Mouse (Mus musculus) heart, adult 18-20 months (tissue): Measurements from ENCODE around the gene Obp2b. TPM values are rescaled to one million over a fixed set of nuclear protein-coding genes. Genes with fewer than 3 reads are reported as not detected.
"Not testable (repeated sequence)": the region's sequence is repeated elsewhere in the genome, so short reads cannot be mapped to it uniquely, and the experiment has no call there.

ENCODE experiments used
- DNase-seq, 2 experiments: peaks; one replicate each; pipeline ENCODE4 v3.0.0; 2021 to 2022; ENCODE audit warnings: mixed read lengths in 1 of 2
- long read RNA-seq, 2 experiments: library from polyadenylated mRNA; stranded (forward); transcript quantifications; one replicate each; pipeline ENCODE4 v2.0.0; 2021
- total RNA-seq, 2 experiments: library from RNA; stranded (reverse); gene quantifications; 2 replicates each; pipeline ENCODE4 v1.2.3; 2021

Obp2b gene
- not detected for total RNA-seq
- long read RNA-seq, experiment 1 = 0 reads
- long read RNA-seq, experiment 2 = 0 reads

DNA sequence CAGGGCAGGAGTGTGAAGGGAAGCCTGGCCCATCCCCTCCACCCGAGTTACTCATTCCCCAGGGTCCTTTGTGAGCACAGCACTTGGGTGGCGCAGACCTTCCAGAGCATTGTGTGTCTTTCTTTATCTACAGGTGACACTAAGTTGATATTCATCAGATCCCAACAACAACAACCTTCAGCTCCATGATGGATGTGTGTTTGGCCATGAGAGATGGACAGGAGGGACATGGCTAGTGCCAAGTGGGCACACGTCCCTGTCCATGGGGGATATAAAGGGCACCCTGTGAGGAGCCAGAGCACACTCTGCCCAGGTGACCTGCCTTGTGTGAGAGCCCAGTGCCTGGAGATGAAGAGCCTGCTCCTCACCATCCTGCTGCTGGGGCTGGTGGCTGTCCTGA, at the start of gene Obp2b:
TSS of gene Obp2b (plus strand) at position 301 of the 400 bp plus-strand sequence.
- DNase-seq = not testable (repeated sequence)

DNA sequence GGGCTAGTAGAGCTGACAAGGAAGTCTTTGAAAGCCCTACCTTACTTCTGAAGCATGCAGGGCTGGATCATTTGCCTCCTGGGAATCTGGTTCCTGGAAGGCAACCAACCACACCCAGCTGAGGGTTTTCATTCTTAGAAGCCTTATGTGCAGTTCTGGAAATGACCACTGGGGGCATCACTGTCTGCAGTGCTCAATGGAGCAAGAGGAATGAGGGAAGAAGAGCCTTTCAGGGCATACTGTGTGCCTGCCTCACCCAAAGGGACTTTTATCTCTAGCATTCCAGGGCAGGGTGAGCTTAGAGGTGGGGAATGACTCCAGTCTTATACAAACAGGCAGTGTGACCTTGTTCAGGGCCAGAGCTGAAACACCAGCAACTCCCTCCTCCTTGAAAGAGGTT, 42.2 kb upstream of the Obp2b start:
- DNase-seq = peak; percentile 57 to 85

DNA sequence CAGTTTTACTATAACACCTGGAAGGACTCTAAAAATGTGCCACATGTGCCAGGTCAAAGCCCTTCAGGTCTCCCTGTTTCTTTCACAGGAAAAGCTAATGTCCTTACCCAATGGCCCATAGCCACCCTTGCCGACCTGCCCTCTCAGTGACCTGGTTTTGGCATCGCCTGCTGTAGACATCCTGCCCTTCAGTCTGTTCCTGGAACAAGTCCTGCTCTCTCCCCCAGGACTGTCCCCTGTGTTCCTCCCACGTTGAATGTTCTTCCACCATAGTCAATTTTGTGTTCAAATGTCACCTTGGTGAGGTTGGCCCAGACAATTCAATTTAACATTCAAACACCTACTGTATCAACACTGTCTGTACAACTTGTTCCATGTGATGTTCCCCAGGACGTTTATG, 39.9 kb upstream of the Obp2b start:
- DNase-seq = no peak

DNA sequence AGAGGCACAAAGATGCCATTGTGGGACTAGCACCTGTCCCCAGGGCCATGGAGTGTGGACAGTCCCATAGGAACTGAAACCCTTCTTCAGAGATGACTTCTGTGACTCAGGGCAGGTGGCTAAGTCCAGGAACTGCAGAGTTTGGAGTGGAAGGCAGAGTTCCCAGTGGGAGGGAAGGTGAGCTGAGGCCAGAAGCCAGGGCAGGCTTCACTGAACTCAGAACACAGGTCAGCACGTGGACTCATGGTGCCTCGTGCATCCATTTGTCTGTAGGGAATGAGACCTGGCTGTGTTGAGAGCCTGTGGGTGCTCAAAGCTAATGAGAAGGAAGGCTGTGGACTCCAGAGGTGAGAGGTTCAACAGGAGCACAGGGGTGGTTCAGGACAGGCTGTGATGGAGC, 38.1 kb upstream of the Obp2b start:
- DNase-seq = no peak

DNA sequence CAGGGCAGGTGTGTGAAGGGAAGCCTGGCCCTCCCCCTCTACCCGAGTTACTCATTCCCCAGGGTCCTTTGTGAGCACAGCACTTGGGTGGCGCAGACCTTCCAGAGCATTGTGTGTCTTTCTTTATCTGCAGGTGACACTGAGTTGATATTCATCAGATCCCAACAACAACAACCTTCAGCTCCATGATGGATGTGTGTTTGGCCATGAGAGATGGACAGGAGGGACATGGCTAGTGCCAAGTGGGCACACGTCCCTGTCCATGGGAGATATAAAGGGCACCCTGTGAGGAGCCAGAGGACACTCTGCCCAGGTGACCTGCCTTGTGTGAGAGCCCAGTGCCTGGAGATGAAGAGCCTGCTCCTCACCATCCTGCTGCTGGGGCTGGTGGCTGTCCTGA, 37.1 kb upstream of the Obp2b start, which contains the start of gene Obp2a:
TSS of gene Obp2a (plus strand) at position 301 of the 400 bp plus-strand sequence.
- not testable (repeated sequence) for DNase-seq

DNA sequence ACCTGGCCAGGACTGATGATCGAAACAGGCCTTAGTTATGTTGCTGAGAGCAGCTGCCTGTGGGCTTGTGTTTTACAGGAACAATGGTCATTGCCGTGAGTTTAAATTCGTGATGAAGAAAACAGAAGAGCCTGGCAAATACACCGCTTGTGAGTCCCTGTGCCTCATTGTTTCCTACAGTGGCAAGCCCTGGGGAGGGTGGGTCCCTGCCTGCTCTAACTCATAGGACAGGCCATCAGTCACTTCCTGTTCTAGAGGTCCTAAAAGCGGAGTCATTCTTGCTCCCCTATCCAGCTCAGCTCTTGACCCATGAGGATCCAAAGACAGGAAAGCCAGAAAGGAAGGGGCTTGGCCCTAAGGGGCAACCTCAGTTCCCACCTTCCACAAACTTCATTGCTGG, 35.8 kb upstream of the Obp2b start:
- DNase-seq = peak in 1 of 2 experiments; percentile 12

DNA sequence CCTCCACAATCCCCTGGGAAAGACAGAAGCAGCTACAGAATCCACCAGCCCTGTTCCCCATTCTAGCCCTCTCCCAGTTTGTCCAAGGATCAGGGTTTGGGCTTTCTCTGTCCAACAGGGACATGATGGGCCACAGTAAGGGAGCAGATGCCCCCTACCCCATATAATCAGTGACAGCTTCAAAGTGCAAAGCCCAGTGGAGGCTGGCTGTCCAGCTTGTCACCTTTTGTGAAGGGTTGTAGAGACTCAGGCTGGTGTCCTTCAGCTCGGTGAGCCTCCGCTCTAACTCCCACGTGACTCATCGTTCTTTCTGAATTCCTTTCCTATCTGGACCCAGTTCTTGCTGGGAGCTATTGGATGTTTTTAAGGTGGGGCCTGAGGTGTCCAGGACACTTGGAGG, 33.1 kb upstream of the Obp2b start:
- DNase-seq = no peak

DNA sequence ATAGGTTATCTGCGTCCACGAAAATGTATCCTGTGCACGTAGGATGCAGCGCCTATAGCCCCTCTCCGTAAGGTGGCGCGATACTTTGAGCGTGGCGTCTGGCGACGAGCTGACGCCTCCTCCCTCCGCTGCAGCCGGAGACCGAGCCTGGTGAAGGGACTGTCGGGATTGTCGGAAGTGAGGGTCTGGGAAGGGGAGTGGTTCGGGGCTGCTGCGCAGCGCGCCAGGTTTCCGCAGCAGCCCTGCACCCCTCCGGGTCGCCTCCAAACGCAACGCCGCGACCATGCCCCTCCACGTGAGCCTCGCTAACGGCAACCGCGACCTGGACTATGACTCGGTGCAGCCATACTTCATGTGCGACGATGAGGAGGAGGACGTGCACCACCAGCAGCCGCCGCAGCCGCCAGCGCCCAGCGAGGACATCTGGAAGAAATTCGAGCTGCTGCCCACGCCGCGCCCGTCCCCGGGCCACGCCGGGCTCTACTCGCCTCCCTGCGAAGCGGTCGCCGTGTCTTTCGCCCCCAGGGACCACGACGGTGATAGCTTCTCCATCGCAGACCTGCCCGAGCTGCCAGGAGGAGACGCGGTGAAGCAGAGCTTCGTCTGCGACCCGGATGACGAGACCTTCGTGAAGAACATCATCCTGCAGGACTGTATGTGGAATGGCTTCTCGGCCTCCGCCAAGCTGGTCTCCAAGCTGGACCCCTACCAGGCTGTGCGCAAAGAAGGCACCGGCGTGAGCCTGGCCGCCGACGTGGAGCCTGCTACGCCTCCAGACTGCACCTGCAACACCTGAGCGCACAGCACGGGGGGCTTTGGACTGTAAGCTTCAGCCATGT, 29.9 kb upstream of the Obp2b start, which contains the start of gene Bmyc:
TSS of gene Bmyc (plus strand) at position 97 of the 839 bp plus-strand sequence.
- peak; percentile 83 to 86 for DNase-seq

DNA sequence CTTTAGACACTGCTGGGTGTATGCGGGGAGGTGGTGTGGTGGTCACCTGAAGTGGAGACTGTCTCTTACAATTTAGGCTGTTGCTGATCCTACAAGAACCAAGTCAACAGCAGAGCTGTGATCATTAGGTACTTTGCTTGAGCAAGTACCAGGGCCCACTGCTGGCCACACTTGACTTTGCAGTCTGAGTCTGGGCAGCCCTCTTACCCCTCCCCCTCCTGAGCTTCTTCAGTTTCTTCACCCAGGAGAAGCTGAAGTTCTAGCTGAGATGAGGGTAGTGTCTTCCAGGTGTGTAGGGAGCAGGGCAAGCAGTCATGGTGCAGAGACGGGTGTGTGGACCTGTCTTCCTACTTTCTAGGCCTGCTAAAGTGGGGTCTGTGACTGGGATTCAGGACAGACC, 28.7 kb upstream of the Obp2b start:
- peak in 1 of 2 experiments; percentile 12 for DNase-seq

DNA sequence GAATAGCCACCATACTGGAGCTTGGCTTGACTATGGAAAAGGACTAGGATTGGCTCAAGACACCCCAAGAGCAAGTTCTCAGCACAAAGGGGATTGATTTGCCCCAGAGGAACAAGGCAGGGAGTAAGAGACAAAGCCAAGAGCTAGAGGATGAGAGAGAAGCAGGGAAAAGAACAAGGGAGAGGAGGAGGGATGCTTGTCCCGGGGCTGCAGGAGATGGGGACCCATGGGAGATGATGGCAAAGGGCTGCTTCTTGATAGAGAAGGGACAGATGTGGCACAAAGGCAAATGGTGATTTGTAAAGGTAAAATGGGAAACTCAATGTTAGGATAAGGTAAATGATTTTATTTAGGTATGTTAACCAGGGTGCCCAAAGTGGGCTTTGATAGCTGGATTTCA, 27.8 kb upstream of the Obp2b start:
- DNase-seq = not testable (repeated sequence)

DNA sequence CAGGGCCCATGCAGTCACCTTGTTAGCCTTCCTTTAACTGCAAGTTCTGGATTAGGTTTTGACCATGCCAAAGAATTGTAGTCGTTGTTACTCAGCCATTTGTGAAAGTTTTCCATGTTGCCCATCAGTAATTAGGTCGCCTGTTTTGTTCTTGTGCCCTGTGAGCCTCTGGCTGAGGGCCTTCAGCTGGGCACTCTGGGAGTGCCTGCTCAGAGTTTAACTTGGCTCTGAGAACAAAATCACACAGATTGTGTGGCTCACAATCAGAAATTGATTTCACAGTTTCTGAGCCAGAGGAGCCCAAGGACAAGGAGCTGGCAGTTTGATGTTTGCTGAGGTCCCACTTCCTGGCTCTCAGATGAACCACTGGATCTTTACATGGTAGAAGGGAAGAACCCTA, 27.0 kb upstream of the Obp2b start:
- DNase-seq = not testable (repeated sequence)

DNA sequence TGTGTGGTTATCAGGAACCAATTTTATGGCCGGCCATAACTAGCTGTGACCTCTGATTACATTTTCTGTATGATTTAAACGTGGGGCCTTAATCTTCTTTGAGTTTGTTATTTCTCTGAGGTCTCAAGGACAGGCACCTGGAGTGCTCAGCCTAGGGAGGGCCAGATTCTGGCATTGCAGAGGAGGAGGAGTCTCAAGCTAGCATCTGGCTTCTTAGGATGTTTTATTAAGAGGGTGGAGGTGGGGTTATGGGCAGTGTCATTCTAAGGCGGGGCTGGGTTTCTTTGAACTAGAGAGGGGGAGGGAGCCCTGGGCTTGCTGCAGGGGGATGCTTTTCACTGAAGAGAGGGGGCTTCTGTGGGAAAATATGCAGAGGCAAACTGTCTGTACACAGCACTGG, 25.2 kb upstream of the Obp2b start:
- DNase-seq = not testable (repeated sequence)

DNA sequence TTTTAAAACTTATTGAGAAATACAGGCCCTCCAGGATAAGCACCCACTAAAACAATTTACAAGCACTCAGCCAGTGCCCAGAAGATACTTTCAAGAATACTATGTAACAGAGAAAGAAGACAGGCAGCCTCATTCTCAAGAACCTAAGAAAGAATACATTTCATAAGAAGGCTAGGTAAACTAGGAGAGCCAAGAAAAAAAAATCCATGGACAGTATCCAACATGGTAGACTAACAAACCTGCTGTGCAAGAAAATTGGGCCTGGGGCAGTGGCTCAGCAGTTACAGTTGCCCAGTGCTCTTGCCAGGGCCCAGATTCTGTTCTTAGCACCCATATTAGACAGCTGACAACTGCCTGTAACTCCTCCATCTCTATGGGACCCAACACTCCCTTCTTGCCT, 19.6 kb upstream of the Obp2b start:
- no peak for DNase-seq

DNA sequence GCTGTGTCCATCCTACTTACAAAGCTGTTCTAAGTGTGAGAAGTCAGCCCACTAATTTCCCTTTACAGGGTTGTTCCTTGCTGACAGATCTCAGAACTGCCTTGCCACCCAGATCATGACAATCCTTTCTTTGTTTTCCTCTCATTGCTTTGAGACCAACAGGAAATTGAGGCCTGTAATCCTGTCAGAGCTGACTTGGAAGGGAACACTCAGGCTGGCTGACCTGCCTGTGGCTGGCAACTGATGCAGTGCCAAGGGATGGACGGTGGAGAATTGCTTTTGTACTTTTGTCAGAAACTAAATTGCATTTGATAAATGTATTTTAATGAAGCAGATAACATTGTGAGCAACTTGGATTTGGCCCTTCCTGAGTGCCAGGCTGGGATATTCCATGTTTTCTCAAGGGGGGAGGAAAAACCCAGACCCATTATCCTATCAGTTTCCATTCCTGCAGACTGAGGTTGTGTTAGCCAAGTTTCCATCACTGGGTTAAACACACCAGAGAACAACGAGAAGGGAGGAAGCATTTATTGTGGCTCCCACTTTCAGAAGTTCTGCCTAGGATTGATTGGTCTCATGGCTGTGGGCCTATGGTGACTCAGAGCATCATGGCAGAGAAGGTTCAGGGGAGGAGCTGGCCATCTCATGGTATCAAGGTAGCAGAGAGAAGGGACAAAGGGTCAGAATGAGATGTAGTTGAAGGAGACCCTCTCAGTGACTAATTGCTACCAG, 3.4 kb upstream of the Obp2b start:
- no peak for DNase-seq

DNA sequence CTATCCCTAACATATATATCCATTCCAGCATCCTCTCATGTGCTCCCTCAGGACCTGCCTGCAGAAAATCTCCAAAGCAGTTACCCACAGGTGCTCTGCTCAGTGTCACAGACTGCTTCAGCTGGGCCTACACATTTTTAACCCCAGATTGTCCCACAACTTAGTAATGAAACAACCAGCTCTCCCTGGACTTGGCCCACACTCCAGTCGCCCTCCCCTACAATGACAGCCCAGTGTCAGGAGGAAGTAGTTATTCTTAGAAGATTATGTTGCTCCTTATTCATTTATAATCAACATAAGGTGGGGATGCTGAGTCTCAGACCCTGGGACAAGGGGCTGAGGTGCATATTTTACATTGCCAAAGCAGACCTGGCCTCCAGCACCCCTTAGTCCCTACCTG, 4.9 kb downstream of the Obp2b start:
- DNase-seq = no peak

DNA sequence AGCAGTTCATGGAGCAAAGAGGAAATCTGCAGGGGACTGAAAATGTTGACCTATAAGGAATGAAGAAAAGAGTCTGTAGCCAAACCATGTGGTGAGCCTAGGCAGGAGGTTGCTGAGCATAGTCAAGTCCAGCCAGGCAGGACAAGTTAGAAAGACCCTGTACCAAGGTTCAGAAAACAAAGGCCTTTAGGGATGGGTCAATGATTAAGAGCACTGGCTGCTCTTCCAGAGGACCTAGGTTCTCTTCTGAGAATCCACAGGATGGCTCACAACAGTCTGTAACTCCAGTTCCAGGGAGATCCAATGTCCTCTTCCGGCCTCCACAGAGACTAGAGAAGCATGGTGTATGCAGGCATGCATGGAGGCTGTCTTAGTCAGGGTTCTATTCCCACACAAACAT, 17.4 kb downstream of the Obp2b start:
- no peak for DNase-seq

DNA sequence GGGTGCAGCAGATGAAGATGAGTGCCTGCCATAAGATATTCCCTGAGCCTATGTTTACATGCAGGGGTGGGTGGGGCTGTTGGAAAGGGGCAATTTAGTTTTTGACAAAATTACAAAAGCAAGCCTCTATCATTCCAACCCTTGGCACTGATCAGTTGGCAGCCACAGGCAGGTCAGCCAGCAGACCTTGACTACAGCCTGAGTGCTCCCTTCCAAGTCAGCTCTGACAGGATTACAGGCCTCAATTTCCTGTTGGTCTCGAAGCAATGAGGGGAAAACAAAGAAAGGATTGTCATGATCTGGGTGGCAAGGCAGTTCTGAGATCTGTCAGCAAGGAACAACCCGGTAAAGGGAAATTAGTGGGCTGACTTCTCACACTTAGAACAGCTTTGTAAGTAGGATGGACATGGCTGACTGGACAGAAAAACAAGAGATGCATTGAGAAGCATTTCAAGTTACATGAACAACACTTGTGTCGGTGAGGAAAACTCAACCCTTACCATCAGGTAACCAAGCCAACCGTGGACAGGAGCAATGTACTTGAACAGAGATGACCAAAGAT, 21.3 kb downstream of the Obp2b start:
- no peak for DNase-seq

DNA sequence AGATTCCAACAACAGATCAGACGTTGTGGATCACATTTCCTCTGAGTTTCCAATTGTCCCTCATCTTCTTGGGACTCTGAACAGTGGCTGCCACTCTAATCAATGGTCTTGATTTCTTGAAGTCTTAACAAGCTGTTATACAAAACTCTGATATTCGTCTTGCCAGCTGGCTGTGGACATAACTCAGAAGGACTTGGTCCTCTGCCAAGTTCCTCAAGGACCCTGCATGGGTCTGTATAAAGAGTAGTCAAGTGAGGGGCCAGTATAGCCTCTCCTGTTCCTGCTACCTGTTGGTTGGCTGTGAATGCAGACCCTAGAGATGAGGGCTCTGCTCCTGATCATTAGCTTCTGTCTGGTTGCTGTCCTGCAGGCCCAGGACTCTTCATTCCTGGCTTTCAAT, 28.5 kb downstream of the Obp2b start, which contains the start of gene Lcn3:
TSS of gene Lcn3 (plus strand) at position 301 of the 400 bp plus-strand sequence.
- no peak for DNase-seq

DNA sequence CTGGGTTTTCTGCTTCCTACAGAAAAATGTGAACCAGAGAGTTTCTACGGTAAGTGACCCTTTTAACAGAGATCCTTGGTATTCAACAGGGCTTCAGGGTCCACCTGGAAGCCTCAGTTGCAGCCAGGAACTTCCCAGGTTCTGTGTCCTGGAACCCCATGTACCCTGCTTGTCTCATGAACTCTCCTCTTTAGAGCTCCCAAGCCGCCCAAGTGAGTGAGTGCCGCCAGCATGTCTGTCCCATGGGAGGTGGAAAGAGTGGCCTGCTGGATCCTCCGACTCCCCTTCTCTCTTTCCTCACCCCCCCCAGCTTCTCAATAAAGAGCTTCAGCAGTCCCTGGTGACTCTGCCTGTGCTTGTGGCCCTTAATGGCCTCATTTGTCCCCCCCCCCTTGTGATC, 31.0 kb downstream of the Obp2b start:
- DNase-seq = no peak

DNA sequence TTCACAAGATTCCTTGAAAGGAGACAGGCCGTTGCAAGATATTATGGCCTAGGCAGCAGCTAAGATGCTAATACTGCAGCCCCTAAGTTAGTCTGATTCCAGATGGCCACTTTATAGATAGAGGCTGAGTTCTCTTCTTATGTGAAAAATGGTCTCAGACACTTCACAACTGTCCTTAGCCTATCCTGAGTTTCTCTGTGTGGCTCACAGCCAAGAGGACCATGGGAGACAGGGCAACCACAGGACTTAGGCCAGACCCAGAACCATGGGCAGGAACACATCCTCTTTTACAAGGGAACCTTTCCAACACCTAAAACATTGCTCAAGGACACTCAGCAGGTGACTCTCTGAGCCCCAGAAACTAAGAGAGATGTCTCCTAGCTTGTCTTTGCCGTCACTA, 36.7 kb downstream of the Obp2b start:
- DNase-seq = peak in 1 of 2 experiments; percentile 10

DNA sequence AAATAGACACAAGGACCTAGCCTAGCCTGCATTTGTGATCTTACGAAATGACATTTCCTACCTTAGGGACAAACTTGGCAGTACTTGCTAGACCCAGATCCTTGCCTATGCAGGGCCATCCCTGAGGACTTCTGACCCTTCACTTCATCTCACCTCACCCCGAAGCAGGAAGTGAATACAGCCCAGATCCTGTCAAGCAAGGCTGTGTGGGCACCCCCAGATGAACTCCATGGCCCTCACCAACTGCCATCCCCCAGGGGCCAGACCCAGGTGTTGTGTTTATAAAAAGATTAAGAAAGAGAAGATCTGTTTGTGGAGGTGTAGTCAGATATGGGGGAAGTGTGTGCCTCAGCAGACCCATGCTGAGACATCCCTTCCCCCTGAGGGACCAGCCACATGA, 37.8 kb downstream of the Obp2b start:
- DNase-seq = no peak

DNA sequence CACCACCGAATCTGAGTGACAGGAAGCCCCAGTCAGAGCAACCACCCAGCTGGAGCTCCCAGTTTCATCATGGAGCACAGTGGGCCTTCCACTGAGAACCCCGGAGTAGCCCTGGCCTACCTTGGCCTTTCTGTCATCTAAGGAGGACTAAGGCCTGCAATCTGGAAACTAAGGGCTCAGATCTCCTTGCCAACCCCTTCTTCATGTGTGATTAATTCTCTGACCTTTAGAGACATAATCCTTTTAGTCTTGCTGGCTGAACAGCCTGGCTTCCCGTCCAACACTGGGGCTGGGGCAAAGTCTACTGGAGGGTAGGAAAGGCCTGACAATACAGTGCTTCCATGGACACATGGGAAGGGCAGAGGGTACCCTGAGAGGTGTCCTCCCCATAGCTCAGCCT, 39.2 kb downstream of the Obp2b start:
- no peak for DNase-seq

DNA sequence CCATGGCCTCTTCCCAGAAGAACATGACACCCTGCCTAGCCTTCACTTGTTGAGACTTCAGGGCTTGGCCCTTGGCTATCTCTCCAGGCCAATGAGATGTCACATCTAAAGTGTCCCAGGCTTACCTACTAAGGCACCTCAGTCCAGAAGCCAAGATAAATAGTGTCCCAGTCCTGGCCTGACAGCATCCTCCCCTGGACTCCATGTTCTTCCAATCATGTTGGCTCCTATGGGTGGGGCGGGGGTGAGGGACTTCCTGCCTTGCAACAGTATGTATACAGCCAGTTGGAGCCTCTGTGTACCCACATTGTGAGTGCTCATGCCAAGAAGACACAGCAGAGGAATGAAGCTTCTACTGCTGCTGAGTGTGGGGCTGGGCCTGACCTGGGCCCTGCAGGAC, 39.9 kb downstream of the Obp2b start, which contains the start of gene Lcn11:
TSS of gene Lcn11 (plus strand) at position 301 of the 400 bp plus-strand sequence.
- DNase-seq = no peak
